Mouse (Mus musculus) MEL (cell line): ENCODE measurements around the gene Cadps2.

Experiments
- CTCF ChIP-seq, 3 experiments: IDR thresholded peaks in 2 of 3; conservative IDR thresholded peaks in 1 of 3; 2 replicates each; pipeline ENCODE4 v1.5.1; 2011 to 2012; ENCODE audit warnings: low read length in 3 of 3, low read depth in 2 of 3, mild to moderate bottlenecking in 2 of 3, improper control_type of control experiment in 1 of 3, inconsistent platforms in 1 of 3, mixed read lengths in 1 of 3, moderate library complexity in 1 of 3; ENCODE audit not compliant: control insufficient read depth in 1 of 3, insufficient read depth in 1 of 3, poor library complexity in 1 of 3, severe bottlenecking in 1 of 3
- ETS1 ChIP-seq: IDR thresholded peaks from 2 replicates; pipeline ENCODE4 v1.6.1; 2012; ENCODE audit warnings: low read depth, mild to moderate bottlenecking, inconsistent platforms, low read length, improper control_type of control experiment, moderate library complexity
- MAFK ChIP-seq: IDR thresholded peaks from 2 replicates; pipeline ENCODE4 v1.6.1; 2011; ENCODE audit warnings: low read depth, mild to moderate bottlenecking, low read length, improper control_type of control experiment, borderline replicate concordance
- POLR2AphosphoS2 ChIP-seq: IDR thresholded peaks from 2 replicates; pipeline ENCODE4 v1.6.1; 2011; ENCODE audit warnings: low read length, improper control_type of control experiment
- UBTF ChIP-seq: IDR thresholded peaks from 2 replicates; pipeline ENCODE4 v1.6.1; 2012; ENCODE audit warnings: low read depth, mild to moderate bottlenecking, inconsistent platforms, low read length, improper control_type of control experiment, moderate library complexity, borderline replicate concordance; ENCODE audit not compliant: insufficient read depth

- TF ChIP-seq MAFK (no peak), POLR2AphosphoS2 (no peak), CTCF (IDR thresholded peaks at IDR 0.05 in 2 of 3, conservative IDR thresholded peaks at IDR 0.05 in 1 of 3; ENCODE audit: control insufficient read depth in 1 of 3, insufficient read depth in 1 of 3, low read depth in 2 of 3, low read length in 3 of 3, poor library complexity in 1 of 3, severe bottlenecking in 1 of 3) (no peak), UBTF (no peak), ETS1 (no peak)
Observed at GRCm38 (mm10) chr6:23549874-23550273, 289.3 kb downstream of the Cadps2 start.
